Mouse (Mus musculus) ovary, postnatal 14 days (tissue): ENCODE measurements around the gene Ubash3a.
"Not testable (repeated sequence)": the region's sequence is repeated elsewhere in the genome, so short reads cannot be mapped to it uniquely, and the experiment has no call there.

Experiments
- DNase-seq: peaks from one replicate; pipeline ENCODE4 v3.0.0; 2022; ENCODE audit warnings: low spot score

Gene Ubash3a

GRCm38 (mm10) chr17:31261352-31261751 lies 53.7 kb downstream of the Ubash3a start:
- DNase-seq = no peak

- DNase-seq = no peak
Observed at GRCm38 (mm10) chr17:31262715-31263114, 55.0 kb downstream of the Ubash3a start.

- no peak for DNase-seq
Observed at GRCm38 (mm10) chr17:31263770-31264169, 56.1 kb downstream of the Ubash3a start.

- DNase-seq = no peak
Observed at GRCm38 (mm10) chr17:31264372-31264771, 56.7 kb downstream of the Ubash3a start.

- DNase-seq = no peak
Observed at GRCm38 (mm10) chr17:31265171-31265572, 57.5 kb downstream of the Ubash3a start.

GRCm38 (mm10) chr17:31265831-31266230 lies 58.2 kb downstream of the Ubash3a start:
- no peak for DNase-seq

GRCm38 (mm10) chr17:31266321-31266950 lies 58.8 kb downstream of the Ubash3a start:
- no peak for DNase-seq

- DNase-seq = no peak
Observed at GRCm38 (mm10) chr17:31267138-31267537, 59.5 kb downstream of the Ubash3a start.

- no peak for DNase-seq
Observed at GRCm38 (mm10) chr17:31267603-31268002, 59.9 kb downstream of the Ubash3a start.

- DNase-seq = no peak
Observed at GRCm38 (mm10) chr17:31268016-31268415, 60.3 kb downstream of the Ubash3a start.

- DNase-seq = no peak
Observed at GRCm38 (mm10) chr17:31269761-31270160, 62.1 kb downstream of the Ubash3a start.

GRCm38 (mm10) chr17:31270246-31270645 lies 62.6 kb downstream of the Ubash3a start:
- DNase-seq = no peak

- DNase-seq = not testable (repeated sequence)
Observed at GRCm38 (mm10) chr17:31270736-31271135, 63.1 kb downstream of the Ubash3a start.

- DNase-seq = no peak
Observed at GRCm38 (mm10) chr17:31271136-31271851, 63.6 kb downstream of the Ubash3a start.

GRCm38 (mm10) chr17:31272416-31273165 lies 64.9 kb downstream of the Ubash3a start:
- DNase-seq = no peak

- no peak for DNase-seq
Observed at GRCm38 (mm10) chr17:31273631-31274030, 66.0 kb downstream of the Ubash3a start.

- no peak for DNase-seq
Observed at GRCm38 (mm10) chr17:31275181-31275580, 67.5 kb downstream of the Ubash3a start.

- no peak for DNase-seq
Observed at GRCm38 (mm10) chr17:31276207-31276921, 68.7 kb downstream of the Ubash3a start.

- peak; percentile 100 for DNase-seq
Observed at GRCm38 (mm10) chr17:31276922-31277918, 69.5 kb downstream of the Ubash3a start, which contains the start of gene Rsph1. Rsph1 (minus strand) TSS chr17:31277383.

- DNase-seq = no peak
Observed at GRCm38 (mm10) chr17:31277931-31278330, 70.3 kb downstream of the Ubash3a start.

GRCm38 (mm10) chr17:31279541-31279940 lies 71.9 kb downstream of the Ubash3a start:
- no peak for DNase-seq
